Mouse (Mus musculus) lung, postnatal 10 days (tissue): ENCODE results near the gene 4930564D02Rik.

Source experiments
- DNase-seq: peaks from one replicate; pipeline ENCODE4 v3.0.0; 2021

Gene 4930564D02Rik

GRCm38 (mm10) chr3:105058627-105059513 is 7.8 kb upstream of the 4930564D02Rik start:
- peak; percentile 92 for DNase-seq

GRCm38 (mm10) chr3:105059911-105060310 is 6.7 kb upstream of the 4930564D02Rik start:
- DNase-seq: no peak

DNA sequence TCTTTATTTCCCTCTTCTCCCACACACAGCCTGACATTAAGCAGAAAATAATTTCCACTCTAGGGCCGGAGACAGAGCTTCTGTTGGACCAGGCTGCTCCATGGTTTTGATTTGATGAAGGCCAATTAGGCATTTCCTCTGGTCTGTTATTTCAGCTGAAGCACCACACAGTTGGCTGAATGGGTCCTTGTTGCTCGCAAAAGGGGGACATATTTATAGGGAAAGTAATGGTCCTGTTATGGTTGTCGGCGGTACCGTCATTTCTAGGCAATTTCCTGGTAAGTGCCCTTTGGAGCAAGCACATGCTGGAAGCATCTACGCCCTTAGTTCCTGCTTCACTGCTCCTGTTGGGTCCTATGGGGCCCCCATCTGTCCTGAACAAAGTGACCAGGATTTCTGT is 5.7 kb upstream of the 4930564D02Rik start:
- no peak for DNase-seq

DNA sequence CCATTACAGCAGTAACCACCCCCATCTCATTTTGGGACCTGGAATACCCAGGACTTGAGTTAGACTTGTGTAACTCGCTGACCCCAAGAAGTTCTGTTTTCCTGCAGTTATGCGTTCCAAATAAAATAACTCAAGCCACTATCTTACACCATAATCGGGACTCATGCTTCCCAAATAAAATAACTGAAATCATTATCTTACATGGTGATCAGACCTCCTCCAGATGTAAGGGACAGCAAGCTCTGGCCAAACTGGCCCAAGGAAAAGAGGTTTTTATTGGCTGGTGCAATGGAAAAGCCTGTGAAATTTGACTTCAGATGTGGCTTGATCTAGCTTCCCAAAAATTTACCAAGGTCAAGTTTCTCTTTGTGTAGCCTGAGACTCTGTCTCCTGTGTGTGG is 5.1 kb upstream of the 4930564D02Rik start:
- DNase-seq: no peak

DNA sequence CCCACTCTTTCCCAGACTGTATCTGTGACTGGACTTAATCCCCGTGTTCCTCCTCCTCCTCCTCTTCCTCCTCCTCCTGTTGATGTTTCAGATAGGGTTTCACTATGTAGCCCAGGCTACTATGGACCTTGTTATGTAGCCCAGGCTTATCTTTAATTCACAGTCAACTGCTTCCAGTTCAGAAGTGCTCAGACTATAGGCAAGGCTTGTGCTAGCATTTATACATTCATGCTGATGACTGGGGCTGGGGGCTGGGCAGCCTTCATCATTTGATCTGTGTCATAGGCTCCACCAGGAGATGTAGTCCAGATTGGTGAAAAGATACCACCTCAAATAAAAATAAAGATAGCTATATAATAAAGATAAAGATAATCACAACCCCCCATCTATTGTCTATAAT is 4.7 kb upstream of the 4930564D02Rik start:
- DNase-seq: no peak

- DNase-seq: no peak
Observed at GRCm38 (mm10) chr3:105062676-105063075, 4.0 kb upstream of the 4930564D02Rik start.

- no peak for DNase-seq
Observed at GRCm38 (mm10) chr3:105070553-105070952, 3.9 kb downstream of the 4930564D02Rik start.

- no peak for DNase-seq
Observed at GRCm38 (mm10) chr3:105071251-105071650, 4.6 kb downstream of the 4930564D02Rik start.

GRCm38 (mm10) chr3:105072536-105072935 is 5.9 kb downstream of the 4930564D02Rik start:
- no peak for DNase-seq

- no peak for DNase-seq
Observed at GRCm38 (mm10) chr3:105075796-105076195, 9.2 kb downstream of the 4930564D02Rik start.

DNA sequence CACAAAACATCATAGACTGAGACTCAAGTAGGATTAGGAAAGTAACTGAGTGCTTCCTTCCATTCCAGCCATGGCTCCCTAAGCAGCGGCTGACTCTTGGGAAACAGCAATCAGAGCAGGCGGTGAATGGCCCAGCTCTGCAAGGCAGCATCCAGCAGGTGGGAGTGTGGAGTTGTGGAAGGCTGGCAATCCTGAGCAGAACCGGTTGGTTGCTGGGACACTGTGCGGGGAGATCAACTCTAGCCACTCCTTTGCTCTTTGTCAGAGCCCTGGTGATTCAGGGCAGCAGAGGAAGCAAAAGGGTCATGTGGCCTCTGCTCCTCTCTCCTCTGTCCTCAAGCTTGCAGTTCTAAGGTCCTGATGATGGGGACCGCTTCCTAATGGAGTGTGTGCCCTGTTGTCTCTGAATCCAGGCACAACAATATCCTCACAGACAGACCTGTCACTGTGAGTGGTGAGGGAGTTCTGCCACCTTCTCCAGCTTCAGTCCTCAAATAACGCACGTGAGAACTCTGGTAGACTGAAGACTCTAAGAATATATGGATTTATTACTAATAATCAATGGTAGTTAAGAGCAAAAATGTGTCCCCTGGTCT is 11.7 kb downstream of the 4930564D02Rik start:
- DNase-seq: peak; percentile 86

- DNase-seq: no peak
Observed at GRCm38 (mm10) chr3:105087344-105087743, 20.7 kb downstream of the 4930564D02Rik start.

GRCm38 (mm10) chr3:105088638-105089037 is 22.0 kb downstream of the 4930564D02Rik start:
- no peak for DNase-seq

GRCm38 (mm10) chr3:105090147-105090546 is 23.5 kb downstream of the 4930564D02Rik start:
- no peak for DNase-seq

- DNase-seq: peak; percentile 76
Observed at GRCm38 (mm10) chr3:105090981-105091380, 24.3 kb downstream of the 4930564D02Rik start.

DNA sequence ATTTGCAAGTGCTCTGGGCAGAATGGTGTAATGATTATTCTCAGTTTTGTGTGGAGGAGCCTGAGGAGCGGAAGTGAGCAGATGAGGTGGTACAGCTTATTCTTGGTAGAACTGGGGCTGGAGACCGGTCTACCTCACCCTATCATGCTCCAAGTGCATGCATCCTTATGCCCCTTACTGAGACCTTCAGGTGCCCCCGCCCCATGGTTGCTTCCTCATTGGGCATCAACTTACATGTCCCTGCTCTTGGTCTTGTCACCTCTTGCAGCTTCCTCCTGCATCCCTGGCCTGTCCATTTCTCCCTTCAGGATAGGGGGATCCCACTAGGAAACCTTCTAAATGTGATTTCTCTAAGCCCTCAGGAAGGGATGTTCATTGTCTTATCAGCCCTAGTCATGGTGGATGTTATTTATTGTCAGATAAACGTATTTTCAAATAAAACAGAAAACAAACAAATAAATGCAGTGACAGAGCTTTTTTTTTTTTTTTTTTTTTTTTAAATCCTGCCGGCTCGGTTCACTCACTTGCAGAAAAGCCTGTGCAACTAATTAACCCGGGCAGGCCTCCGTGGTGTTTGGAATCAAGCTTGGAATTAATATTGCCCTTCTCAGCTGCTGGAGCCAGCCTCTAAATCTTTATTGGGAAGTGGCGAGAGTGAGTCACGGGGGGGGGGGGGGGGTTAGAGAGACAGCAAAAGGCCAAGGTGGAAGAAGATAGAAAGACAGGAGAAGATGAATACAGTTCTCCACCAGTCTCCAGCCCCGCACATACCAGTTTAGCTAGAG is 26.3 kb downstream of the 4930564D02Rik start:
- DNase-seq: no peak

DNA sequence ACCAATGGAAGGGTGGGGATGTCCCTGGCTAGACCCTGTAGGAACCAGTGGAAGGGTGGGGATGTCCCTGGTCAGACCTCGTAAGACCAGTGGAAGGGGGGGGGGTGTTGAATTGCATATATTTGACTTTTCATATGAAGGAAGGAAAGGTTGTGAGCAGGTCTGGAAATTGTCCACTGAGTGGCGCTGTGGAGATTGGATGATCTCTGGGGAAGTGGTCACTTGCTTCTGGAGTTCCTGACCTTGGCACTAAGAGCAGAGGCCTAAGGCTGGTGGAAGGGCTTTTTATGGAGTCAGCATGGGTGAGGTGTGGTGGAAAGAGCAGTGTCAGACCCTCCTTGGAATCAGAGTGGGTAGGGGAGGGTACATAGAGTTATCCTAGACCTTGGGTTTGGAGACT is 27.8 kb downstream of the 4930564D02Rik start:
- no peak for DNase-seq

GRCm38 (mm10) chr3:105095026-105095425 is 28.4 kb downstream of the 4930564D02Rik start:
- DNase-seq: no peak

DNA sequence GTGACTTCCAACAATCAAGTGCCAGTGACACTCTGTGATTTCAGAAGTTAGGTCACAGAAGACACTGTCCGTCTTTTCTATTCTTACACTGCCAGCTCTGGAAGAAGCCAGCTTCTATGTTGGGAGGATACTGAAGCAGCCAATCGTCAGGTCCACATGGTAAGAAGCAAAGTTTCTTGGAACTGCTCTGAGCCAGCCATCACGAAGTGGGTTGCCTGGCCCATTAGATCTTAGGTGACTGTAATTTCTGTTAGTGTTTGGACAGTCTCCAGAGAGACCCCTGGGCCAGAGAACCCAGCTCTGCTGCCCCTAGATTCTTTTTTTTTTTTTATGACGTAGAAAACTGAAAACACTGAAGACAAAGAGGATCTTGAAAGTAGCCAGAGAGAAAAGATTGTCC is 30.9 kb downstream of the 4930564D02Rik start:
- DNase-seq: no peak

- no peak for DNase-seq
Observed at GRCm38 (mm10) chr3:105099526-105100269, 33.1 kb downstream of the 4930564D02Rik start.

GRCm38 (mm10) chr3:105100270-105100589 is 33.6 kb downstream of the 4930564D02Rik start:
- DNase-seq: no peak

DNA sequence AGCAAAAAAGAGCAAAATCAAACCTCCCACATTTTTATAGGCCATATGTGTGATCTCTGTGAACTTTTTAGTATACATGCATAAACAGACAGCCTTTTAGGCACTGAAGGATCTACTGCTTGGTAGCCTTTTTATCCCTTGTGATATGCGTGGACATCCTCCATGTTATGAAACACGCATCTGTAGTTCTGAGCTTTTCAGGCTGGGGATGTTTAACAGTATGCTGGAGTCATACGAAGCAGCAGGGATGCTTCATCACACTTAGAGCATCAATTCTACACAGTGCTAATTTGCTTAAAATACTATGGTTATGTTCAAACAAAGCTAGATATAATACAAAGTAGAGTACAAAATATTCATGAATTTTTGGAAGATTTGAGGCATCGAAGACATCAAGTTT is 39.2 kb downstream of the 4930564D02Rik start:
- no peak for DNase-seq

DNA sequence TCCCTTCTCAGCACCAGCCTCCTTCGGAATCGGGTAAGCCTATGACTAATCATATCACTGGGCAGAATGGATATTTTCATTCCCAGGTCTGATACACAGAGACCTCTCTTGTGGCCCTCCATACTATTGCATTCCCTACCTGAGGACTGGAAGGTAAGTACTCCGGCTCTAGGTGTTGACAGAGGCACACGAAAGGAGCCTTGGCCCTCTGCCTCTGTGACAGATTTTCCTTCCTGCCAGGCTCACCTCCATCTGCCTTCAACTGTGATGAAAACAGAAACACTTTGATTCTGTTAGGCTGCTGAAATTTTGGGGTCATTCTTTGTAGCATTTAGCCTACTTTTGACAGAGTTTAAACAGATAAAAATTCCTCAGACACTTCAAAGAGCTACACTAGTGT is 47.2 kb downstream of the 4930564D02Rik start:
- DNase-seq: no peak
